Mouse (Mus musculus) heart, postnatal 0 days (tissue): ENCODE data around the gene Orc3.

Experiments
- CTCF ChIP-seq: IDR thresholded peaks from 2 replicates; pipeline ENCODE4 v1.5.1; 2016; ENCODE audit warnings: antibody characterized with exemption, control low read depth, low read depth
- EP300 ChIP-seq: IDR thresholded peaks from 2 replicates; pipeline ENCODE4 v1.6.1; 2016; ENCODE audit warnings: antibody characterized with exemption, low read depth

DNA sequence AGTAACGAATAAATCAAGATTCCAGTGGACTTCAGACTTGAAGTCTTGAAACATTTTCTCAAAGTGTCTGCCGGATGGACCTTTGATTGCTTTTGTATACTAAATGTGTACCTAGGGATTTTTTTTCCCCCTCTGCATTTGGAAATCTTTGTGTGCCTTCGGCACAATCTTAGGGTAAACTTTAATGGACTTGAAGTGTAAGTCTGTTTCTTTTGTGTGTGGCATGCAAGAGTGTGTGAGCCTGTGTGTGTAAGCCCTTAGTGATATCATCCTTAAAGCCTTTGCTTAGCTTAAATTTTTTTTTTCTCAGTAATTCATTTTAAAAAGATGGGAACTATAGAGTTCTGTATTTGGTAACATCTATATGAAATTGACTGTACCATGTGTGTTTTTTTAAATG is 62.8 kb downstream of the Orc3 start:
- TF ChIP-seq CTCF (no peak), EP300 (no peak)
